Mouse (Mus musculus) liver, embryonic 11.5 days (tissue): ENCODE measurements around the gene Jarid2. TPM values are rescaled to one million over a fixed set of nuclear protein-coding genes. Genes with fewer than 3 reads are reported as not detected.

ENCODE experiments used
- ATAC-seq: fragments of 200-750 bp; cut with Nextera tagmentation; replicated peaks from 2 replicates; pipeline ENCODE4 v1.8.0; 2017; ENCODE audit warnings: moderate number of reproducible peaks, mild to moderate bottlenecking, moderate TSS enrichment, moderate library complexity; ENCODE audit not compliant: low FRiP score
- DNase-seq: peaks from one replicate; pipeline ENCODE4 v3.0.0-alpha.2; 2017; ENCODE audit warnings: low spot score
- H3K27ac ChIP-seq: fragments of 300-500 bp; sonication (generic); 2 replicates; pipeline ENCODE4 v1.5.1; 2014; ENCODE audit warnings: mild to moderate bottlenecking, low read depth, low read length, control low read depth
- H3K27me3 ChIP-seq: fragments of 300-500 bp; sonication (generic); replicated peaks from 2 replicates; pipeline ENCODE4 v1.6.1; 2014; ENCODE audit warnings: low read length, mixed read lengths; ENCODE audit not compliant: control insufficient read depth, insufficient read depth
- H3K36me3 ChIP-seq: fragments of 300-500 bp; sonication (generic); 2 replicates; pipeline ENCODE4 v1.6.1; 2014; ENCODE audit warnings: mild to moderate bottlenecking, low read length, moderate library complexity, mixed read lengths; ENCODE audit not compliant: control insufficient read depth, insufficient read depth
- H3K4me1 ChIP-seq: fragments of 300-500 bp; sonication (generic); replicated peaks from 2 replicates; pipeline ENCODE4 v1.6.1; 2014; ENCODE audit warnings: low read length, mixed read lengths; ENCODE audit not compliant: control insufficient read depth, insufficient read depth
- H3K4me2 ChIP-seq: fragments of 300-500 bp; sonication (generic); 2 replicates; pipeline ENCODE4 v1.6.1; 2014; ENCODE audit warnings: mild to moderate bottlenecking, control low read depth, moderate library complexity
- H3K4me3 ChIP-seq: fragments of 300-500 bp; sonication (generic); 2 replicates; pipeline ENCODE4 v1.5.1; 2014; ENCODE audit warnings: low read depth, low read length, control low read depth
- H3K9ac ChIP-seq: fragments of 300-500 bp; sonication (generic); 2 replicates; pipeline ENCODE4 v1.6.1; 2014; ENCODE audit warnings: low read depth, low read length, control low read depth
- H3K9me3 ChIP-seq: fragments of 300-500 bp; sonication (generic); 2 replicates; pipeline ENCODE4 v1.6.1; 2016; ENCODE audit warnings: low read length, inconsistent platforms, mixed read lengths; ENCODE audit not compliant: control insufficient read depth
- WGBS: fragments of 180-500 bp; shearing (Covaris S2); extraction: QIAGEN DNeasy Blood & Tissue Kit; methylation state at CpG from one replicate; pipeline ENCODE4 v1.1.7; 2014; 5-methylcytosine and 5-hydroxymethylcytosine counted together
- polyA plus RNA-seq: library from polyadenylated mRNA; unstranded; fragments of >200 nt; fragmentation: Nextera tagmentation; extraction: Ambion mirVana; gene quantifications from 2 replicates; pipeline ENCODE4 v1.2.1, GENCODE M21; 2014

The Jarid2 gene
- polyA plus RNA-seq, 1 experiment from 2014 or later, result 19.6 TPM

GRCm38 (mm10) chr13:44933575-44933974 lies 204.3 kb downstream of the Jarid2 start:
- 77% methylated on average over 7 of the region's 7 CpGs for WGBS
- no peaks in the 10 kb centered on the region for H3K36me3 ChIP-seq
- no peak overlapping the region for H3K27ac ChIP-seq
- no peaks in the 10 kb centered on the region for H3K9me3 ChIP-seq
- no peak overlapping the region for H3K4me2 ChIP-seq
- no peaks in the 10 kb centered on the region for H3K27me3 ChIP-seq
- H3K4me1 ChIP-seq, result peaks cover 13% of the 10 kb centered on the region
- DNase-seq, result no peak
- no peak overlapping the region for H3K9ac ChIP-seq
- ATAC-seq, result no peak
- H3K4me3 ChIP-seq, result no peak overlapping the region

GRCm38 (mm10) chr13:44937681-44938080 lies 208.4 kb downstream of the Jarid2 start:
- Histone ChIP-seq H3K9me3 (no peaks in the 10 kb centered on the region), H3K27ac (no peak overlapping the region), H3K36me3 (no peaks in the 10 kb centered on the region), H3K4me2 (no peak overlapping the region), H3K9ac (no peak overlapping the region), H3K27me3 (no peaks in the 10 kb centered on the region), H3K4me1 (peaks cover 15% of the 10 kb centered on the region), H3K4me3 (no peak overlapping the region)
- 46% methylated on average over 3 of the region's 3 CpGs for WGBS
- ATAC-seq, result no peak; the same call in 1 of the 2 replicates
- DNase-seq, result no peak

DNA sequence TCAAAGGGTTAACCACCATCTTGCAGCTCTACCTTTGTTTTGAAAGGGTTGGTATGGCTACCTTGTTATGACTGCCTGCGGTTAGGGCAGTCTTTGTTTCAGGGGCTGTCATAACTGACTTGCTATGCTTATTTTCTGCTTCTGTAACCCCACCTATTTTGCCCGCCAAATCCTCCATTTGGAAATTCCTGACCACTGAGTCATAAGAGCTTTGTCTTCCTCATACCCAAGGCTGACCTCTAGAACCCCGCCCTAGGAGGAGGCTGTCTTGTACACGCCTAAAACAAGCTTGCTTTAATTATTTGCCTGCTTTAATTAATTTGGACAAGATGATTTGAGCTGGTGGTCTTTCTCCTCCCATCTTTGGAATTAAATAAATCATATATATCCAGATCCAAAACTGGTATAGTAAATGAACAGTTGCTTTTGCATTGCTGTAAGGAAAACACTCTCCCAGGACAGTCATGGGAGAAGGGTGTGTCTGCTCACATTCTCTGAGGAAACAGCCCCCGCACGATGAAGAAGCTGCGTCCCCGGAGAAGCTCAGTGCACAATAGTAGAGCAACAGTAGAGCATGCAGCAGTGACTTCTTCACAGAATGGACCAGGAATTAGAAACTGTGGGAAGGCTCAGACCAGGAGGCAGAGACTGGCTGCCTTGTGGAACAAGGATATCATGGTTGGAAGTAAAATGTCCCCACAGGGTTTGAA lies 210.2 kb downstream of the Jarid2 start:
- Histone ChIP-seq H3K27me3 (no peaks in the 10 kb centered on the region), H3K36me3 (no peaks in the 10 kb centered on the region), H3K9me3 (no peaks in the 10 kb centered on the region), H3K27ac (no peak overlapping the region), H3K9ac (no peak overlapping the region), H3K4me3 (no peak overlapping the region), H3K4me1 (peaks cover 7% of the 10 kb centered on the region), H3K4me2 (no peak overlapping the region)
- ATAC-seq (no peak), DNase-seq (no peak)
- 77% methylated on average over 8 of the region's 8 CpGs for WGBS

GRCm38 (mm10) chr13:44943618-44944017 lies 214.3 kb downstream of the Jarid2 start:
- no peaks in the 10 kb centered on the region for H3K27me3 ChIP-seq
- no peak overlapping the region for H3K4me3 ChIP-seq
- no peak overlapping the region for H3K4me2 ChIP-seq
- H3K9ac ChIP-seq, result no peak overlapping the region
- H3K4me1 ChIP-seq, result peaks cover 3% of the 10 kb centered on the region; the same call in 1 of the 2 replicates
- DNase-seq (no peak), ATAC-seq (no peak)
- H3K27ac ChIP-seq, result no peak overlapping the region
- 90% methylated on average over 2 of the region's 2 CpGs for WGBS
- no peaks in the 10 kb centered on the region for H3K9me3 ChIP-seq
- H3K36me3 ChIP-seq, result no peaks in the 10 kb centered on the region

- no peak overlapping the region for H3K4me2 ChIP-seq
- DNase-seq (no peak), ATAC-seq (no peak)
- no peaks in the 10 kb centered on the region for H3K4me1 ChIP-seq
- no peaks in the 10 kb centered on the region for H3K9me3 ChIP-seq
- WGBS, result 68% methylated on average over 8 of the region's 8 CpGs
- no peaks in the 10 kb centered on the region for H3K27me3 ChIP-seq
- H3K36me3 ChIP-seq, result no peaks in the 10 kb centered on the region
- no peak overlapping the region for H3K27ac ChIP-seq
- no peak overlapping the region for H3K9ac ChIP-seq
- H3K4me3 ChIP-seq, result no peak overlapping the region
These were observed 217.8 kb downstream of the Jarid2 start for GRCm38 (mm10) chr13:44946880-44947635.

DNA sequence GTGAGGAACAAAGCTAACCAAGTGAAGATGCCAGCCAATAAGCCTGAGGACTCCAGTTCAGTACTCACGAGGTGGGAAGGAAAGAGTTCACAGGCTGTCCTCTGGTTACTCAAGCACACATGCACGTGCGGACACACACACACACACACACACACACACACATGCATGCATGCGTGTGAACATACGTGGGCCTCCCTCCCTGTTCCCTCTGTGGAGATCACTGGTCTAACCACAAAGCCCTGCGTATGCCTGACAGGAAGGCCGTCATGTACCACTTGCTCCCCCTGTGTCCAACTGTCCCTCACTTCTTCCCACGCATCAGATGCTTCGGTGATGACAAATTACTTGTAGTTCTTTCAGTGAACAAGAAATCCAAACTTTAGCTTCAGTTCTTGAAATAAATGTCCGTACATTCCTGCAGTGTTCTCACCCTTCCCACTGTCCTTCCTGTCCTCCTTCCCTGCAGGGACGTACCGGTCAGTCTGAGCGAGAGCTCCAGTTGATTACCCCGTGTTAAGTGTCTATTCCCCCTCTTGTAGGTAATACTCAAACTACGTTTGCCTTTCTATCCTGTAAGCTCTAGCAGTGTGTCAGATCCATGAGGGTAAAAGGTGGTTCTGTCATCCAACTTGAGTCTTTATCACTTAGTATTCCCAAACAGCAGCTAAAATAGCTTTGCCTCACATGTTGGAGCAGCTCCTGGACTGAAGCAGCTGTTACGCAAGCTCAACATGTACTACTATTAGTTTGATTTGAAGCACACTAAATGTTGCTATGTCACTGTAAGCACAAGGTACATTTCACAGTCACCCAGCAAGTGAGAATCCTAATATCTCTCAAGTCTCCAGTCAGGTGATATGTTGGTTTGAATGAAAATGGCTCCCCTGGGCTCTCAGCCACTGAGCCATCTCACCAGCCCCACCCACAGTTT lies 219.3 kb downstream of the Jarid2 start:
- H3K4me3 ChIP-seq, result no peak overlapping the region
- no peaks in the 10 kb centered on the region for H3K4me1 ChIP-seq
- DNase-seq, result no peak
- H3K27me3 ChIP-seq, result no peaks in the 10 kb centered on the region
- no peak overlapping the region for H3K9ac ChIP-seq
- H3K9me3 ChIP-seq, result no peaks in the 10 kb centered on the region
- H3K27ac ChIP-seq, result no peak overlapping the region
- no peak overlapping the region for H3K4me2 ChIP-seq
- no peaks in the 10 kb centered on the region for H3K36me3 ChIP-seq
- no peak for ATAC-seq
- WGBS, result 86% methylated on average over 16 of the region's 16 CpGs

- Histone ChIP-seq H3K27ac (no peak overlapping the region), H3K9ac (no peak overlapping the region), H3K4me3 (no peak overlapping the region), H3K4me2 (0 out of 2 replicates have a peak overlapping the region, but pooled peaks have one; percentile 14), H3K9me3 (no peaks in the 10 kb centered on the region), H3K4me1 (no peaks in the 10 kb centered on the region), H3K27me3 (no peaks in the 10 kb centered on the region), H3K36me3 (peaks cover 3% of the 10 kb centered on the region; the same call in 1 of the 2 replicates)
- 53% methylated on average over 10 of the region's 10 CpGs for WGBS
- DNase-seq, result no peak
- ATAC-seq, result peak; percentile 58
These were observed 223.3 kb downstream of the Jarid2 start for GRCm38 (mm10) chr13:44952393-44953086.
